Mouse (Mus musculus): ENCODE measurements around the gene Olfr145.

Olfr145 gene

DNA sequence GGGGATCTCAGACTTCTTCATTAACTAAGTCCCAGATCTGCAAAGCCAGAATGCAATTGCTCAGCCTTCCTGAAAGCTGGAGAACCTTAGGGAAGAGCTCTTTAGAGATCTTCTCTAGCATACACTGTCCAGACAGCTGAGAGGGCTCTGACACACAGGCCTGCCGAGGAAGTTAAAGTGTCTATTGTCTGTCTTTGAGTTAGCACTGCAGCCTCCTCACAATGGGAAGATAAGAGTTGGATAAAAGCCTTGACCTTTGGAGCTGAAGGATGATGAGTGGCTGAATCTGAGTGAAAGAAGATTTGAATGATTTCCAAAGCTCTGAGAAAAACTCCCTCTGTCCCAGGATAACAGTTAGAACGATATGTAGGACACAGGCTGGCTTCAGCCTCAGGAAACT, at the start of gene Olfr145:
TSS of gene Olfr145 (plus strand) at position 64 of the 400 bp plus-strand sequence.
- no peak for DNase-seq (ENCODE audit: low spot score in 2 of 2)

DNA sequence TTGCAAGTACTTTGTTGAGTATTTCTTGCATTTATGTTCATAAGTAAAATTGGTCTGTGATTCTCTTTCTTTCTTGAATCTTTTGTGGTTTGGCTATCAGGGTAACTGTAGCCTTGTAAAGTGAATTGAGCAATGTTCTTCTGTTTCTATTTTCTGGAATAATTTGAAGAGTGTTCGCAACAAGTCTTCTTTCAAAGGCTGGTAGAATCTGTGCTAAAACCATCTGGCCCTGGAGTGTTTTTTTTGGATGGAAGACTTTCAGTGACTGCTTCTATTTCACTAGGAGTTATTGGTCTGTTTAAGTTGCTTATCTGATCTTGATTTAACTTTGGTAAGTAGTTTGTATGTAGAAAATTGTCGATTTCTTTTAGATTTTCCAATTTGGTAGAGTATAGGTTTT, 47.3 kb upstream of the Olfr145 start:
- no peak for DNase-seq (ENCODE audit: low spot score in 2 of 2)

GRCm38 (mm10) chr9:37853969-37854368, 42.6 kb upstream of the Olfr145 start, which contains the start of gene Olfr877:
Olfr877 (plus strand) TSS chr9:37854269.
- DNase-seq (ENCODE audit: low spot score in 2 of 2) = no peak

DNA sequence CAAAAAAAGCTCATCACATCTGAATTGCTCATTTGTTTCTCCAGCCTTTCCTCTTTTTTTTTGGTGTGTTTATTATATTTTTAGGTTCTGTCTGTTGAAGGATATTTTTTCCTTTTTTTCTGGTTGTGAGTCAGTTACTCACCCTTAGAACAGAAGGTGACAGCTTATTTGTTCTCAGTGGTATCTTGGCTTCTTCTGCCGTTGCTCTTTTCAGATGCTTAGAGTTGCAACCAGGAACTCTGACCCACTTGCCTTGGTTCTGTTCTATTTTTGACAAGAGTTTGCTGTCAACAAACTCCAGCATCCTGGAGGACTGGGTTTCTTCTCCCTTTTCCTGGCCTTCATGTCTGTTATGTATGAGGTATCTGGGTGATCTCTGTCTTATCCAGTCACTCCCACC, 33.2 kb upstream of the Olfr145 start:
- DNase-seq (ENCODE audit: low spot score in 2 of 2) = peak in 1 of 2 experiments; percentile 6

- no peak for DNase-seq (ENCODE audit: low spot score in 2 of 2)
Observed at GRCm38 (mm10) chr9:37870246-37870645, 26.3 kb upstream of the Olfr145 start.

DNA sequence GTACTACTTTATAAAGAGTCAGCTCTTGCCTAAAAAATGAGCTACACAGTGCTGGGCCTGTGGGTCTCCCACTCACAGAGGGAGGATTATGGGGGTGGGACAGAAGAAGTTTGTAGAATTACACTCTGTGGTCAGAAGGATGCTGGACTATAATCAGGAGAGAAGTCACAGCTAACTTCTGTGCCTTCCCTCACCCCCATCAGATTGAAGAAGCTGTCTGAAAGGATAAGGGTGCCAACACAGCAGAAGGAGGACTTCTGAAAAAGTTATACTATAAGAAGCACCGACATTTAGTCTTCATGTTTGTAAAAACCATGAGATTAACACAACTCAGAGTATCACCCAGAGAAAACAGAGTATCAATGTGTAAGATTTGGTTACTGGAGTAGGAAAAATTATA, 25.4 kb upstream of the Olfr145 start:
- DNase-seq (ENCODE audit: low spot score in 2 of 2) = no peak

- no peak for DNase-seq (ENCODE audit: low spot score in 2 of 2)
Observed at GRCm38 (mm10) chr9:37871536-37871935, 25.0 kb upstream of the Olfr145 start.

DNA sequence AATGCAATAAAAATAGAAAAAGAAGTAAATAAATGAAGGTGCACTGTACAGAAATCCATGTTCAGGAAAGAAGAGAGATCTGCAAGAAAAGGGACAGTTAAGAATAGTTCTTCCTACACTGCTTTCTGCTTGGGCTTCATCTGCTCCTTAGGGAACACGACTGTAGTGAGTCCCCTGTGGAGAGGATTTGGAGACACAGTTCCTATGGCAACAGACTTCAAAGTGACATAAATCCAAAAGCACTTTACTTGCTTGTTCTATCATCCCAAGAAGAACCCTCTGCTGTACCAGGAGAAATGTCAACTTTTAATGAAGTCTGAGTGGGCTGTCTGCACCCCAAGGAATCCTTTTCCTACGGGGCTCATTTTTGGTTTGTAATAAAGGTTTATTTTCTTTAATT, 5.6 kb upstream of the Olfr145 start:
- DNase-seq (ENCODE audit: low spot score in 2 of 2) = peak in 1 of 2 experiments; percentile 31

- peak in 1 of 2 experiments; percentile 23 for DNase-seq (ENCODE audit: low spot score in 2 of 2)
Observed at GRCm38 (mm10) chr9:37905555-37905954, 9.0 kb downstream of the Olfr145 start.

DNA sequence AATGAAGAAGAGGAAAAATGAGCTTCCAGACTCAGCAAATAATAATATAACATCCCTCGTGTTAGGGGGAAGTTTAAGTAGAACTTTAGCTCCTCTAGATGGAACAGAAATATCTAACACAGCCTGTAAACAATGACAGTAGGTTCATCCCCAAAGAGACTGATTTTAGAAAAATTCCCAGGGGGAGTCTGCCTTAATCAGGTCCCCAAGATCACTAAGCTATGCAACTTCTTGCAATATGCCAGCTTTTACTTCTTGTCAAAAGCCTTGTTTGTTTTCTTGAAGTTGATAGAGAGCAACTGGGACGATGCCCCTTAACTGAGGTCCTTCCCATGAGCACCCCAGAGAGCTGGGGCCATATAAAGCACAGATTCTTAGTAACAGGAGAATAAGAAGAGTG, 21.0 kb downstream of the Olfr145 start, which contains the start of gene Olfr878:
TSS of gene Olfr878 (plus strand) at position 301 of the 400 bp plus-strand sequence.
- no peak for DNase-seq (ENCODE audit: low spot score in 2 of 2)

- no peak for DNase-seq (ENCODE audit: low spot score in 2 of 2)
Observed at GRCm38 (mm10) chr9:37918018-37918417, 21.5 kb downstream of the Olfr145 start.

- no peak for DNase-seq (ENCODE audit: low spot score in 2 of 2)
Observed at GRCm38 (mm10) chr9:37924194-37924593, 27.7 kb downstream of the Olfr145 start.

- no peak for DNase-seq (ENCODE audit: low spot score in 2 of 2)
Observed at GRCm38 (mm10) chr9:37925445-37925844, 28.9 kb downstream of the Olfr145 start.

DNA sequence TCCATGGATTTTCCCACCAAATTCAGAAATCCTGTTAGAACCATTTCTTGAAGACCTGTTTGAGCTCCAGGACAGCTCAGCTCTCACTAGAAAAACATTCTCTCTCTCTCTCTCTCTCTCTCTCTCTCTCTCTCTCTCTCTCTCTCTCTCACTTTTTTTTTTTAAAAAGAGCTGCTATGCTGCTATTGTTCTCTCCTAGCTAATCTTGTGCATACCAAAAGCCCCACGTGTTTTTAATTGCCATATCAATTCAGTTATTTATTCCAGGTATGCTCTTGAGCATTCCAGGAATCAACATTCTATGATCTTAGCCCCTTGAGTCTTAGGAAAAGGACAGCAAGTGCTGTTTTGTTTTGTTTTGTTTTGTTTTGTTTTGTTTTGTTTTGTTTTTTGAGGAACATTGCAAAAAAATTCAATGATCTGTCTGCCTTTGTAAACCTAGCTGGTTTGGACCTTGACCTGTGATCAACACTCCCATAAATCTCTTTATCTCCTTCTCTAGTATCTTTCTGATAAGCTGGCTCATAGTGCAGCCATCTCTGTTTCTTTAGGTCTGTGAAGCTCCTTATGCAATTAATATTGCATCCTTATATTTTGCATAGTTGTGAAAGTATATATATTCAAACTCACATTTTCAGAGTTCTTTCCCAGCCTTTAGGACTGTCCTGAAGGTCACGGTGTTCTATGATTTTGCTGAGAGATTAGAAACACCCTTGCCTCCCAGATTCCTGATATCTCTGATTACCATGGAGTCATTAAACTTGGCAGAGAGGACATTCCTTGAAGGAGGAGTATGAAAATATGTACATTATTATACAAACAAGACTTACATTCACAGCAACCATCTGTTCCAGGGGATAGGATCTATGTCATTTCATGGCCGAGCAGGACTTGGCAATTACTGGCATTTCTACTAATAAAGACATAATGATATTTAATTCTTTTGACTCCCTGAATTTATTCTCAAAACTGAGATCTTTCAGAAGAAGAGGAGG, 29.8 kb downstream of the Olfr145 start:
- no peak for DNase-seq (ENCODE audit: low spot score in 2 of 2)

- peak; percentile 81 to 88 for DNase-seq (ENCODE audit: low spot score in 2 of 2)
Observed at GRCm38 (mm10) chr9:37932519-37932918, 36.0 kb downstream of the Olfr145 start.

DNA sequence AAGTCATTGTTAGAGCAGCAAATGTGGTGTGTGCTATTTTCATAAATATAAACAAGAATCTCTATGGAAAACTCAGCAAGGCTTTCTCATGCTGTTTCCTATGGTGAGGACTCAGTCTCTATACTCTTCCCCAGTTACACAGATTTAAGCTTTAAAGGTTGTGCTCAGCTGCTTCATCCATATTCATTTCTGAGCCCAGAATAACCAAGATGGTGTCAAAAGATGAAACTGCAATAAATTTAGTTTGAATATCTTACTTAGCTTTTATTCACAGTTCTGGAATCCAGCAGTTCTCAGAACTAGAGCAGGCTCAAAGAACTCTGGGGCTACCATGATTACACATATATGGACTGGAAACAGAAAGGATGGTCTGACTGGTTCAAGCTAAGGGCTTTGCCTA, 37.6 kb downstream of the Olfr145 start:
- DNase-seq (ENCODE audit: low spot score in 2 of 2) = no peak

GRCm38 (mm10) chr9:37941167-37941566, 44.6 kb downstream of the Olfr145 start:
- DNase-seq (ENCODE audit: low spot score in 2 of 2) = no peak
